Mouse (Mus musculus) liver, postnatal 0 days (tissue): ENCODE measurements around the gene Ankrd60. TPM values are rescaled to one million over a fixed set of nuclear protein-coding genes. Genes with fewer than 3 reads are reported as not detected.
A peak's percentile ranks its signal among the peaks of the same experiment; 100 is the strongest.

Experiments
- ATAC-seq: fragments of 200-750 bp; cut with Nextera tagmentation; 2 replicates; pipeline ENCODE4 v1.8.0; 2017; ENCODE audit warnings: mild to moderate bottlenecking, moderate library complexity
- DNase-seq: peaks from one replicate; pipeline ENCODE4 v3.0.0-alpha.2; 2016
- H3K27ac ChIP-seq: fragments of 300-500 bp; sonication (generic); 2 replicates; pipeline ENCODE4 v1.5.1; 2014; ENCODE audit warnings: antibody characterized with exemption, moderate library complexity, mild to moderate bottlenecking, low read depth
- H3K27me3 ChIP-seq: fragments of 300-500 bp; sonication (generic); 2 replicates; pipeline ENCODE4 v1.6.1; 2014; ENCODE audit warnings: low read length, control low read depth, mixed read lengths; ENCODE audit not compliant: insufficient read depth
- H3K36me3 ChIP-seq: fragments of 300-500 bp; sonication (generic); replicated peaks from 2 replicates; pipeline ENCODE4 v1.6.1; 2014; ENCODE audit warnings: mild to moderate bottlenecking, control low read depth, low read length, moderate library complexity, mixed read lengths; ENCODE audit not compliant: insufficient read depth
- H3K4me1 ChIP-seq: fragments of 300-500 bp; sonication (generic); 2 replicates; pipeline ENCODE4 v1.6.1; 2014; ENCODE audit warnings: antibody characterized with exemption, mild to moderate bottlenecking, control low read depth; ENCODE audit not compliant: insufficient read depth
- H3K4me2 ChIP-seq: fragments of 300-500 bp; sonication (generic); 2 replicates; pipeline ENCODE4 v1.6.1; 2014; ENCODE audit warnings: low read depth, mild to moderate bottlenecking, low read length, moderate library complexity, mixed read lengths
- H3K4me3 ChIP-seq: fragments of 300-500 bp; sonication (generic); 2 replicates; pipeline ENCODE4 v1.5.1; 2014; ENCODE audit warnings: low read depth, low read length
- H3K9ac ChIP-seq: fragments of 300-500 bp; sonication (generic); replicated peaks from 2 replicates; pipeline ENCODE4 v1.6.1; 2014; ENCODE audit warnings: mild to moderate bottlenecking, moderate library complexity
- H3K9me3 ChIP-seq: fragments of 300-500 bp; sonication (generic); 2 replicates; pipeline ENCODE4 v1.6.1; 2016; ENCODE audit warnings: mild to moderate bottlenecking, control low read depth, low read length, mixed read lengths
- CTCF ChIP-seq: sonication (generic); IDR thresholded peaks from 2 replicates; pipeline ENCODE4 v1.5.1; 2016; ENCODE audit warnings: antibody characterized with exemption, low read depth
- EP300 ChIP-seq: IDR thresholded peaks from 2 replicates; pipeline ENCODE4 v1.6.1; 2016; ENCODE audit warnings: antibody characterized with exemption, low read depth, mild to moderate bottlenecking
- WGBS: fragments of 180-500 bp; shearing (Covaris S2); extraction: QIAGEN DNeasy Blood & Tissue Kit; methylation state at CpG from one replicate; pipeline ENCODE4 v1.1.7; 2014; ENCODE audit not compliant: insufficient replicate concordance; 5-methylcytosine and 5-hydroxymethylcytosine counted together
- polyA plus RNA-seq: library from polyadenylated mRNA; unstranded; fragments of >200 nt; fragmentation: Nextera tagmentation; extraction: Ambion mirVana; gene quantifications from 2 replicates; pipeline ENCODE4 v1.2.1, GENCODE M21; 2015

Ankrd60 gene
- polyA plus RNA-seq, 1 experiment from 2014 or later, result not detected

DNA sequence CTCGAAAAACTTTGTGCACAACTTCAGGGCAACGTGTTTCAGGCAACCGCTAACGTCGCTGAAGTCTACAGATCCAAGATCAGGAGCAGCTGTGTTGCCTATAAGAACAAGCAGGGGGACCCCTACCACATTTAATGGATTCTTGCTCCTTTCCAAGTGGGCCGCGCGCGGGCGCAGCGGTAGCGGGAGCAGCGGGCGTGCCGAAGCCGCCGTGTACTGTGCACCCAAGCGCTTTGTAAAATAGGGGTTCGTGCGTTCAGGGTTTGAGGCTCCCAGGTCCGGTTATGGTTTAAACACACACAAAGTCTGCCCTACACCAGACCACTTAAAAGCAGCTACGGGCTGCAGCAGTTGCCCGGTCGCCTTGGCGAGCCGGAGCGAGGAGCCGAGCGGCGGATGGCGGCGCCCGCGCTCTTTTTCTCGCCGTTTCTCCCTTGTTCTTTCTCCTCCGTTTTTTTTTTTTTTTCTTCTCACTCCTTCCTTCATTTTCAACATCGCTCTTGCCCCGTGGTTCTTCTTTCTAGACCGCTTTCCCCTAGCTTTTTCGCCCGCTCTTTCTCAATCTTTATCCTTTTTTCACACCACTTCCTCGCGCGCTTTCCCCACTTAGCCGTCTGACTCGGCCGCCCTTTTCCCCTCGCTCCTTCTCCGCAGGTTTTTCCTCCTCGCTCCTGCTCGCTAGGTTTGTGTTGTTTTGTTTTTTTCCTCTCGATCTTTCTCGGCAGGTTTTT is 7.4 kb upstream of the Ankrd60 start:
- no peak for ATAC-seq

DNA sequence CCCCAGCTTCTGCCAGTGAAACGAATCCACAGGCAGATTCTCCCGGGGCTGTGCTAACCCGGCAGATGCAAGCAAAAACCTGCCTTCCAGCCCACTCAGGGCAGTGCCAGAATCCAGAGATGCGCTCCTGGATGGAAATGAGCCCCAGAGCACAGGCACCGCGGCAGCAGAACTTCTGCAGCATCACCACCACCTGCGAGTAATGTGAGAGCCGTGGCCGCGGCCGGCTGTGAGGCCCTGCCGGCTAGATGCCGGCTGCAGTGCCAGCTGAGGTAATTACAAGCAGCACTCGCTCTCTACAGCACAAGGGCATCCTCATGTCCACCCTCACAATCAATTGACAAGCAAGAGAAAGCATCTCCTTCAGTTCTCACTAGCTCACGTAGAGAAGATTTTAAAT is 6.2 kb upstream of the Ankrd60 start:
- ATAC-seq (no peak), DNase-seq (no peak)
- no peaks in the 10 kb centered on the region for H3K36me3 ChIP-seq
- H3K27ac ChIP-seq, result no peak overlapping the region
- no peaks in the 10 kb centered on the region for H3K9me3 ChIP-seq
- 50% methylated on average over 15 of the region's 15 CpGs for WGBS
- H3K9ac ChIP-seq, result no peak overlapping the region
- peaks cover 36% of the 10 kb centered on the region for H3K27me3 ChIP-seq
- no peak for TF ChIP-seq EP300
- TF ChIP-seq CTCF, result no peak
- no peak overlapping the region for H3K4me2 ChIP-seq
- H3K4me1 ChIP-seq, result peaks cover 19% of the 10 kb centered on the region; the same call in 1 of the 2 replicates
- H3K4me3 ChIP-seq, result no peak overlapping the region

More for the DNA sequence above, 7.4 kb upstream of the Ankrd60 start:
- peaks cover 21% of the 10 kb centered on the region for H3K4me1 ChIP-seq
- peaks cover 36% of the 10 kb centered on the region for H3K27me3 ChIP-seq
- TF ChIP-seq CTCF (no peak), EP300 (no peak)
- no peak overlapping the region for H3K9ac ChIP-seq
- no peaks in the 10 kb centered on the region for H3K9me3 ChIP-seq
- 2% methylated on average over 51 of the region's 54 CpGs for WGBS
- no peaks in the 10 kb centered on the region for H3K36me3 ChIP-seq
- H3K4me2 ChIP-seq, result peak overlapping the region; percentile 75
- no peak overlapping the region for H3K27ac ChIP-seq
- no peak for DNase-seq
- H3K4me3 ChIP-seq, result peak overlapping the region; percentile 45

- Histone ChIP-seq H3K36me3 (no peaks in the 10 kb centered on the region), H3K4me2 (no peak overlapping the region), H3K27me3 (peaks cover 42% of the 10 kb centered on the region), H3K9me3 (no peaks in the 10 kb centered on the region), H3K4me1 (peaks cover 19% of the 10 kb centered on the region; the same call in 1 of the 2 replicates), H3K9ac (no peak overlapping the region), H3K4me3 (no peak overlapping the region), H3K27ac (no peak overlapping the region)
- TF ChIP-seq EP300, result no peak
- peak; percentile 84 for TF ChIP-seq CTCF
- DNase-seq (peak; percentile 49), ATAC-seq (peak; percentile 39; the same call in 1 of the 2 replicates)
- WGBS, result 42% methylated on average over 5 of the region's 5 CpGs
These were observed 5.3 kb upstream of the Ankrd60 start for GRCm38 (mm10) chr2:173583455-173583854.

DNA sequence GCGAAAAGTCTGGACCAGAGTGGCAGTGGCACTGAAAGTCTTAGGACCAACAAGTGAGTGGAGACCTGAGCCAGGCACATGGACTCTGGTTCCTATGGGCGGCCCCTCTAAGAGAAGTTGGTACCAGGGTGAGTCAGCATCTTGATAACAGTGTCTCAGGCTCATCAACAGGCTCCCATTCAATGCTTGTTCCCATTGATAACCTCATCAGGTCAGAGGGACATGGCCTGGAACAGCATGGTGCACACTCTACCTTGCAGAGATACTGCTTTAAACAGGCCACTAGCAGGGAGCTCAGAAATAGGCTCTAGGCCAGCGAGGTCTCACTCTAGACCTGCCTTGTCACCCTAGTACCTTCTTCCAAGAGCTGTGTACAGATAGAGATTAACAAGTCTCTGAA is 4.7 kb upstream of the Ankrd60 start:
- no peak overlapping the region for H3K9ac ChIP-seq
- H3K4me1 ChIP-seq, result peaks cover 19% of the 10 kb centered on the region; the same call in 1 of the 2 replicates
- H3K9me3 ChIP-seq, result no peaks in the 10 kb centered on the region
- H3K27me3 ChIP-seq, result peaks cover 46% of the 10 kb centered on the region
- 0 out of 2 replicates have a peak overlapping the region, but pooled peaks have one; percentile 1 for H3K27ac ChIP-seq
- peak overlapping the region; percentile 16; the same call in 1 of the 2 replicates for H3K4me2 ChIP-seq
- H3K4me3 ChIP-seq, result no peak overlapping the region
- ATAC-seq (peak; percentile 76), DNase-seq (no peak)
- 74% methylated on average over 3 of the region's 3 CpGs for WGBS
- TF ChIP-seq CTCF (no peak), EP300 (peak; percentile 78)
- H3K36me3 ChIP-seq, result no peaks in the 10 kb centered on the region

DNA sequence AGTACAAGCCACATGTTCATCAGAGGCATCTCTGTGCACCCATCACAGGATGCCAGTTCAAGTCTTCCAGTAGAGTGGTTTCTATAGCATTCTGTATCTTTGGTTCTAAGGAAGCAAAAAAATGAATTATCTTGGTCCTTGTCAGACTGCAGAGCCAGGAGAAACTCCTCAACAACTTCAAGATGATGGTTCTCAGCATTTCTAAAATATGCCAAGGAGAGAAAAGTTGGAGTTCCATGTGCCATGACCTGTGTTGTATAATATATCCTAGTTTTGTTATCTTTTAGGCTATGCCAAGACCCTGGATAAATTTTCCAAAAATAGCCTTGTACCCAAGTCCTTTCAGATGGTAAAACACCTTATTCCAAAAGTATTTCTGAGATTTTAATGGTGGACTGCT is 2.9 kb upstream of the Ankrd60 start:
- H3K27ac ChIP-seq, result no peak overlapping the region
- H3K9me3 ChIP-seq, result no peaks in the 10 kb centered on the region

DNA sequence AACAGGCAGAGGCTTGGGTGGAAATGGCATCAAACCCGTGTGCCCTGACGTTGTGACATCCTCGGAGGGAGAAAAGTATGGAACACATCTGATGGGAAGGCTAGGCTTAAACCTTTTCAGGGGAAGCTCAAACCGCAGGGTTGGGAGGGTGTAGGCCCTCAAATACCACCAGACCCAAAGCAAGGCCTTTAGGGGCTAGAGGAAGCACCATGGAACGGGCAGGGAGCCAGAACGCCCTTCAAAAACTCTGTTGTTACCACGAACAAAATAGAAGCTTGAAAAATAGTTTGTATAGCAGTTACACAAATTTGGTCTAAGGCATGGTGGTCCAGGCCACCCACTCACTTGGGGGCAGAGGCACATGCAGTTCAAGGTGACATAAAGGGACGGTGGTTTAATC is 430 bp upstream of the Ankrd60 start:
- 22% methylated on average over 8 of the region's 8 CpGs for WGBS
- H3K4me1 ChIP-seq, result peaks cover 8% of the 10 kb centered on the region; the same call in 1 of the 2 replicates
- ATAC-seq (no peak), DNase-seq (no peak)
- H3K4me2 ChIP-seq, result peak overlapping the region; percentile 66
- TF ChIP-seq CTCF, result no peak
- TF ChIP-seq EP300, result no peak
- no peak overlapping the region for H3K9ac ChIP-seq
- H3K27ac ChIP-seq, result no peak overlapping the region
- 0 out of 2 replicates have a peak overlapping the region, but pooled peaks have one; percentile 24 for H3K4me3 ChIP-seq
- H3K27me3 ChIP-seq, result peaks cover 31% of the 10 kb centered on the region
- no peaks in the 10 kb centered on the region for H3K36me3 ChIP-seq
- no peaks in the 10 kb centered on the region for H3K9me3 ChIP-seq

More for the DNA sequence above, 2.9 kb upstream of the Ankrd60 start:
- H3K36me3 ChIP-seq, result no peaks in the 10 kb centered on the region
- no peak overlapping the region for H3K4me2 ChIP-seq
- no peak overlapping the region for H3K9ac ChIP-seq
- no peak for TF ChIP-seq EP300
- no peak for TF ChIP-seq CTCF
- peaks cover 13% of the 10 kb centered on the region; the same call in 1 of the 2 replicates for H3K4me1 ChIP-seq
- no peak for DNase-seq
- peaks cover 48% of the 10 kb centered on the region for H3K27me3 ChIP-seq
- no peak for ATAC-seq
- H3K4me3 ChIP-seq, result no peak overlapping the region
